Mouse (Mus musculus) cerebellum, adult 2 months (tissue): ENCODE data around the gene Ube2ql1. TPM values are rescaled to one million over a fixed set of nuclear protein-coding genes. Genes with fewer than 3 reads are reported as not detected.

Experiments
- DNase-seq, 2 experiments: peaks; one replicate each; pipeline ENCODE4 v3.0.0; 2021
- H3K27ac ChIP-seq: fragments of 200-500 bp; 2 replicates; pipeline ENCODE4 v1.5.1; 2012; ENCODE audit warnings: low read length, control low read depth, inconsistent platforms; ENCODE audit not compliant: insufficient read depth
- H3K27me3 ChIP-seq: fragments of 200-500 bp; 2 replicates; pipeline ENCODE4 v1.6.1; 2012; ENCODE audit warnings: inconsistent platforms, mild to moderate bottlenecking, low read length, moderate library complexity; ENCODE audit not compliant: control insufficient read depth, insufficient read depth
- H3K4me1 ChIP-seq: fragments of 200-500 bp; 2 replicates; pipeline ENCODE4 v1.6.1; 2011; ENCODE audit warnings: low read length; ENCODE audit not compliant: control insufficient read depth, insufficient read depth
- H3K4me3 ChIP-seq: fragments of 200-500 bp; replicated peaks from 2 replicates; pipeline ENCODE3; 2011; ENCODE audit warnings: mild to moderate bottlenecking, low read depth, low read length, control low read depth; ENCODE audit not compliant: insufficient read depth
- CTCF ChIP-seq: fragments of 200-500 bp; IDR thresholded peaks from 2 replicates; pipeline ENCODE4 v1.5.1; 2011; ENCODE audit warnings: low read depth, mild to moderate bottlenecking, control low read depth, low read length, moderate library complexity, borderline replicate concordance; ENCODE audit not compliant: insufficient read depth
- POLR2A ChIP-seq: fragments of 200-500 bp; IDR thresholded peaks from 2 replicates; pipeline ENCODE4 v1.6.1; 2011; ENCODE audit warnings: low read length, control low read depth, borderline replicate concordance; ENCODE audit not compliant: insufficient read depth
- WGBS: fragments of 180-500 bp; shearing (Covaris S2); methylation state at CpG from one replicate; pipeline ENCODE4 v1.1.7; 2018; 5-methylcytosine and 5-hydroxymethylcytosine counted together
- polyA plus RNA-seq: library from polyadenylated mRNA; depleted of rRNA; stranded (reverse); fragments of >200 nt; gene quantifications from 2 replicates; pipeline ENCODE4 v1.2.3, GENCODE M21; 2012; rRNA removed

The Ube2ql1 gene
- polyA plus RNA-seq, 1 experiment: 105 TPM

GRCm38 (mm10) chr13:69673197-69673920 is 66.3 kb downstream of the Ube2ql1 start:
- H3K4me3 ChIP-seq: no peak overlapping the region
- H3K27me3 ChIP-seq: no peaks in the 10 kb centered on the region
- WGBS: 84% methylated on average over 5 of the region's 5 CpGs
- no peaks in the 10 kb centered on the region for H3K4me1 ChIP-seq
- no peak overlapping the region for H3K27ac ChIP-seq
- TF ChIP-seq POLR2A: no peak
- TF ChIP-seq CTCF: no peak
- no peak for DNase-seq

- H3K27me3 ChIP-seq: no peaks in the 10 kb centered on the region
- TF ChIP-seq POLR2A: no peak
- TF ChIP-seq CTCF: no peak
- no peak overlapping the region for H3K27ac ChIP-seq
- 92% methylated on average over 10 of the region's 10 CpGs for WGBS
- H3K4me1 ChIP-seq: no peaks in the 10 kb centered on the region
- DNase-seq: no peak
- no peak overlapping the region for H3K4me3 ChIP-seq
Observed at GRCm38 (mm10) chr13:69672565-69672964, 67.1 kb downstream of the Ube2ql1 start.

- Histone ChIP-seq H3K27me3 (no peaks in the 10 kb centered on the region), H3K4me3 (no peak overlapping the region), H3K4me1 (no peaks in the 10 kb centered on the region), H3K27ac (no peak overlapping the region)
- 84% methylated on average over 5 of the region's 5 CpGs for WGBS
- TF ChIP-seq CTCF: no peak
- no peak for TF ChIP-seq POLR2A
- no peak for DNase-seq
Observed at GRCm38 (mm10) chr13:69672121-69672520, 67.6 kb downstream of the Ube2ql1 start.

GRCm38 (mm10) chr13:69654508-69654907 is 85.2 kb downstream of the Ube2ql1 start:
- TF ChIP-seq CTCF: no peak
- TF ChIP-seq POLR2A: no peak
- no peak overlapping the region for H3K27ac ChIP-seq
- H3K27me3 ChIP-seq: no peaks in the 10 kb centered on the region
- H3K4me1 ChIP-seq: no peaks in the 10 kb centered on the region
- H3K4me3 ChIP-seq: no peak overlapping the region
- DNase-seq: no peak
- 73% methylated on average over 3 of the region's 3 CpGs for WGBS

Other genes with a start within 250 kb of the Ube2ql1 start
- gene Nsun2, start 206.1 kb downstream of the Ube2ql1 start, polyA plus RNA-seq: 67.1 and 68.8 TPM in 2 replicates
- 26.2 and 27.4 TPM in 2 replicates for gene Tent4a, start 205.3 kb downstream of the Ube2ql1 start, polyA plus RNA-seq
- gene Srd5a1, start 128.4 kb downstream of the Ube2ql1 start, polyA plus RNA-seq: 12.3 and 14.9 TPM in 2 replicates
- gene Med10, start 62.5 kb upstream of the Ube2ql1 start, polyA plus RNA-seq: 36.9 and 40.5 TPM in 2 replicates